Mouse (Mus musculus) skeletal muscle tissue, postnatal 0 days (tissue): ENCODE data around the gene Man1c1. TPM values are rescaled to one million over a fixed set of nuclear protein-coding genes. Genes with fewer than 3 reads are reported as not detected.

Experiments
- microRNA-seq, 2 experiments: library from miRNA; unstranded; fragments of <30 nt; microRNA quantifications; one replicate each; pipeline ENCODE4; 2016
- polyA plus RNA-seq: library from polyadenylated mRNA; unstranded; fragments of >200 nt; fragmentation: Nextera tagmentation; extraction: Ambion mirVana; gene quantifications from 2 replicates; pipeline ENCODE4 v1.2.1, GENCODE M21; 2015

Gene Man1c1
- 3.2 and 3.6 TPM in 2 replicates for polyA plus RNA-seq

GRCm38 (mm10) chr4:134703835-134704546 lies at the start of gene Man1c1:
Gene Man1c1, minus strand, starts transcription at chr4:134704290.

GRCm38 (mm10) chr4:134551494-134552316 lies 152.4 kb downstream of the Man1c1 start, which contains the start of gene Selenon:
Gene Selenon, minus strand, starts transcription at chr4:134552166.

DNA sequence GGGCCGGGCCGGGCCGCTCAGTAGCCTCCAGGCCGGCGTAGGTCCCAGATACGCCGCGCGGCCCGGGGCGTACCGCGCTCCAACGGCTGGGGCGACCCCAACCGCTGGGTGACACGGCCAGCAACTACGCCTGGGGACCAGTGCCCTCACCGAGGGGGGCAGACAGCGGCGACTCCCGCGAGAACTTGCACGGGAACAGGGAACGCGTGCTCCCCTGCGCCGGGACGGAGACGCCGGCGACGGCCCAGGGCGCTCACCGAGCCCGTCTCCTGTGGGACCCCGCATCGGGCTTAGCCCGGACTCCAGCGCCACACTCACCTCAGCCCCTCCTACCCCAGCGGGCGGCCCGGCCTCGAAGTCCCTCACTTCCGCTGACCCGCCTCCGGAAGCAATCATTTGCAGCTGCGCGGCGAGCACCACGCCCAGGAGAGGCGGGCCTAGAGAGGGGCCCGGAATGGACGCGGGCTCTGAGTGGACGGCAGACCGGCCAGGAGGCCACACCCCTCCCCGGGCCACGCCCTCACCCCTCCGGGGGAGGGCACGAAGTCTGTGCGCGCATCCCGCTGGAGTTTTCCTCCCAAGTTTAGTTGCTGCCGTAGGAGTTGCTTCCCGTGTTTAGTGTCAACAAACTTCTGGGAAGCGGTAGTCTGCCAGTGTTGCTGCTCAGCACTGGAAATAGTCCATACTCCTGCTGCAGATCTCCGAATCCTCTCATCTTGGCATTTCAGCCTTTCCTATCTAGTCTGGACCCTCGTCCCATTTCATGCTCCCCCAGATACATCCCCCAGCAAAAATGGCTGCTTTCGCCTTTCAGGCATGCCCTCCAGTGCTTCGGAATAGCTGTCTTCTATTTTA lies 168.9 kb downstream of the Man1c1 start, which contains the start of gene Mtfr1l:
TSS of gene Mtfr1l (minus strand) at position 456 of the 855 bp plus-strand sequence.

Small RNAs within 50 kb of the gene (microRNA-seq; reads per million reads assigned to microRNA genes)
- gene Mir6403, result 0 reads per million in 2 experiments

Other genes with a start within 250 kb of the Man1c1 start
- 236 and 280 TPM in 2 replicates for gene Stmn1, start 236.0 kb downstream of the Man1c1 start, polyA plus RNA-seq
- 4.5 and 5.3 TPM in 2 replicates for gene Paqr7, start 207.6 kb downstream of the Man1c1 start, polyA plus RNA-seq
- 1.0 and 1.9 TPM in 2 replicates for gene Aunip, start 193.3 kb downstream of the Man1c1 start, polyA plus RNA-seq
- gene Mtfr1l, start 168.9 kb downstream of the Man1c1 start, polyA plus RNA-seq, result 155 and 156 TPM in 2 replicates
- gene Selenon, start 152.1 kb downstream of the Man1c1 start, polyA plus RNA-seq, result 11.1 and 15.5 TPM in 2 replicates
- 10.1 and 13.5 TPM in 2 replicates for gene Ldlrap1, start 63.7 kb upstream of the Man1c1 start, polyA plus RNA-seq
- gene Maco1, start 149.1 kb upstream of the Man1c1 start, polyA plus RNA-seq, result 21.2 and 21.9 TPM in 2 replicates
- 0.62 and 0.78 TPM in 2 replicates for gene Rhd, start 160.2 kb upstream of the Man1c1 start, polyA plus RNA-seq
- 122 and 136 TPM in 2 replicates for gene Tmem50a, start 210.7 kb upstream of the Man1c1 start, polyA plus RNA-seq
- 203 and 238 TPM in 2 replicates for gene Rsrp1, start 219.3 kb upstream of the Man1c1 start, polyA plus RNA-seq
- gene Syf2, start 226.6 kb upstream of the Man1c1 start, polyA plus RNA-seq, result 72.0 and 80.9 TPM in 2 replicates